Mouse (Mus musculus): ENCODE data around the gene Creld2. TPM values are rescaled to one million over a fixed set of nuclear protein-coding genes. Genes with fewer than 3 reads are reported as not detected.

The Creld2 gene
- polyA plus RNA-seq, 2 experiments: 25.4 to 38.6 TPM

DNA sequence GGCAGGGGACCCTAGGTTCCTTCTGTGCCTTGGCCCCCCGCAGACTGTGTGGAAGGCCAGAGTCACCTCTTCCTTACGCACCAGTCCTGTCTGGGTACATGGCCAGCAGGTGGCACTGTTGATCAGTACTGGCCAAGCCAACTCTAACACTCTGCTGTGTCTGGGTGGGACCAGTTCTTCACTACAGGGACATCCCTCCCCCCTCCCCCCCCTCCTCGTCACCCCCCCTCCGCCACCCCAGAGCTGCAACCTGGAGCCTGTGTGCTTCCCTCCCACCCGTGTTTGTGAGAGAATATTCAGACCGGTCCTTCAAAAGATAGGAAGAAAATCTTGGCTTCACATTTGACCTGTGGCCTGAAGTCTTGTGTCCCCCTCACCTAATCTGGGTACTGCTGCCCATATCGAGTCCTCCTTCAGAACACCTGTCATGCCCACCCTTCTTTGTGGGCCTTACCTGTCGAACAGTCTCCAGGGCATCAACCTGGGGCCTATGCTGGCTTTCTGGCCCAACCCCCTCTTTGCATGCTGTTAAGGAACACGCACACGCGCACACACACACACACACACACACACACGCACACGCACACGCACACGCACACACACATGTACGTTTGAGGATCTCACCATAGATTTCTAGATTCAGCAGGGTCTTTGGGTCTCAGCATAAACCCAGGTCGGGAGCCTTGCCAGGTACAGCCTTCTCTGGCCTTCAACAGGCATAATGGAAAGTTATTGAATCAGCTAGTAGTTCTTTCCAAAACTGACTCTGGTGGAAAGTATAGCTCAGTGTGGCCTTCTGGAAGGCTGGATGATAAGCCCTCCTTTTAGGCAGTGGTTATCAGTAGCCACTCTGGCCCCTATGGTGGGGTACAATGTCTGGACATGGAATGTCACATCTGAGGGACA is 9.6 kb downstream of the Creld2 start:
- no peak overlapping the region for H3K9ac ChIP-seq (replicated peaks)
- H3K27me3 ChIP-seq (ENCODE audit: control insufficient read depth, insufficient read depth, low read length): no peaks in the 10 kb centered on the region
- H3K27ac ChIP-seq: no peak overlapping the region
- H3K4me1 ChIP-seq (replicated peaks; ENCODE audit: control insufficient read depth in 2 of 2, insufficient read depth in 2 of 2, low read length in 1 of 2): peaks cover 0 to 7% of the 10 kb centered on the region in 2 experiments; a peak in 2 of 4 replicates
- 45% methylated on average over 17 of the region's 17 CpGs for WGBS (ENCODE audit: insufficient replicate concordance)
- DNase-seq (ENCODE audit: low read depth in 3 of 3, low spot score in 3 of 3) (peak; percentile 51 to 57 (median 53)), ATAC-seq (ENCODE audit: insufficient read depth) (peak; percentile 69; the same call in 1 of the 2 replicates)
- no peak overlapping the region for H3K4me2 ChIP-seq (ENCODE audit: low read depth)
- TF ChIP-seq CTCF (IDR thresholded peaks at IDR 0.05; ENCODE audit: low read depth): peak; percentile 91
- TF ChIP-seq EP300 (IDR thresholded peaks at IDR 0.05; ENCODE audit: low read depth): no peak
- peaks cover 9% of the 10 kb centered on the region for H3K36me3 ChIP-seq (replicated peaks; ENCODE audit: control insufficient read depth, insufficient read depth, low read depth)
- no peak overlapping the region for H3K4me3 ChIP-seq (ENCODE audit: insufficient read depth in 1 of 2, low read depth in 2 of 2, low read length in 2 of 2)
- no peaks in the 10 kb centered on the region for H3K9me3 ChIP-seq (ENCODE audit: control insufficient read depth, low read length)

DNA sequence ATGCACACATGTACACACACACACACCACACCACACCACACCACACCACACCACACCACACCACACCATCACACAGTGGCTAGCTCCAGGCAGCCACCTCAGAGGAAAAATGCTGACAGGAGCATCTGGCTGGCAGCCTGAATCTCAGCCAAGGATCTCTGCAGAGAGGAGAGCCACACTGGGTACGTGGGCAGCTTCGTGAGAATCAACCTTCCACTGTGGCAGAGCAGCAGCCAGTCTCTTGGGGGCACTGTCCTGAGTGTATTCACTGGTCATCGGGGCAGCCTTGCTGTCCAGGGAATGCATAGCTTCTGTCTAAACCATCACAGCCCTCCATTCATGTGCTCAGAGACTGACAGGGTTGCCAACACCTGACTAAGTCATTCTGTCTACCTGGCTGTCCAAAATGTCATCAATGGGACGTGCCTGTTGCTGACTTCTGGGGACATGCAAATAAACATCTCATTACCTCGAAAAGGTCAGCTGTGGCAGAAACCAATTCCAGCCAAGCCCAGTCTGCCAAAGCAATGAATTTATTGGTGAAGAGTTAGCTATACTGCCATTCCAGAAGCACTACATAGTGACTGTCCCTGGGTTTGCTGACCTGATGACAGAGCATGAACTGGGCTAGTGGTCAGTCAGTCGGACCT is 10.5 kb downstream of the Creld2 start:
- Histone ChIP-seq H3K4me1 (replicated peaks; ENCODE audit: control insufficient read depth in 2 of 2, insufficient read depth in 2 of 2, low read length in 1 of 2) (peaks cover 0 to 7% of the 10 kb centered on the region in 2 experiments; a peak in 2 of 4 replicates), H3K4me2 (ENCODE audit: low read depth) (no peak overlapping the region), H3K27me3 (ENCODE audit: control insufficient read depth, insufficient read depth, low read length) (no peaks in the 10 kb centered on the region), H3K36me3 (replicated peaks; ENCODE audit: control insufficient read depth, insufficient read depth, low read depth) (peaks cover under 1% of the 10 kb centered on the region), H3K4me3 (ENCODE audit: insufficient read depth in 1 of 2, low read depth in 2 of 2, low read length in 2 of 2) (no peak overlapping the region), H3K9ac (replicated peaks) (no peak overlapping the region), H3K27ac (no peak overlapping the region), H3K9me3 (ENCODE audit: control insufficient read depth, low read length) (no peaks in the 10 kb centered on the region)
- 60% methylated on average over 6 of the region's 6 CpGs for whole genome bisulfite sequencing (ENCODE audit: insufficient replicate concordance)
- DNase-seq (ENCODE audit: low read depth in 3 of 3, low spot score in 3 of 3): no peak
- no peak for ATAC-seq (ENCODE audit: insufficient read depth)
- TF ChIP-seq CTCF (IDR thresholded peaks at IDR 0.05; ENCODE audit: low read depth): no peak
- no peak for TF ChIP-seq EP300 (IDR thresholded peaks at IDR 0.05; ENCODE audit: low read depth)

GRCm38 (mm10) chr15:88830696-88831095 is 11.2 kb downstream of the Creld2 start:
- ATAC-seq (ENCODE audit: insufficient read depth): no peak
- WGBS (ENCODE audit: insufficient replicate concordance): 55% methylated on average over 5 of the region's 5 CpGs
- DNase-seq (ENCODE audit: low read depth in 3 of 3, low spot score in 3 of 3): no peak

GRCm38 (mm10) chr15:88831482-88831881 is 12.0 kb downstream of the Creld2 start:
- Histone ChIP-seq H3K4me3 (ENCODE audit: insufficient read depth in 1 of 2, low read depth in 2 of 2, low read length in 2 of 2) (no peak overlapping the region), H3K4me1 (replicated peaks; ENCODE audit: control insufficient read depth in 2 of 2, insufficient read depth in 2 of 2, low read length in 1 of 2) (peaks cover 0 to 8% of the 10 kb centered on the region in 2 experiments; a peak in 2 of 4 replicates), H3K27ac (no peak overlapping the region), H3K36me3 (replicated peaks; ENCODE audit: control insufficient read depth, insufficient read depth, low read depth) (no peaks in the 10 kb centered on the region), H3K9me3 (ENCODE audit: control insufficient read depth, low read length) (no peaks in the 10 kb centered on the region), H3K4me2 (ENCODE audit: low read depth) (no peak overlapping the region), H3K9ac (replicated peaks) (no peak overlapping the region), H3K27me3 (ENCODE audit: control insufficient read depth, insufficient read depth, low read length) (no peaks in the 10 kb centered on the region)
- WGBS (ENCODE audit: insufficient replicate concordance): 51% methylated on average over 5 of the region's 5 CpGs
- TF ChIP-seq CTCF (IDR thresholded peaks at IDR 0.05; ENCODE audit: low read depth) (no peak), EP300 (IDR thresholded peaks at IDR 0.05; ENCODE audit: low read depth) (no peak)
- DNase-seq (ENCODE audit: low read depth in 3 of 3, low spot score in 3 of 3) (no peak), ATAC-seq (ENCODE audit: insufficient read depth) (no peak)

More at GRCm38 (mm10) chr15:88830696-88831095, 11.2 kb downstream of the Creld2 start:
- Histone ChIP-seq H3K36me3 (replicated peaks; ENCODE audit: control insufficient read depth, insufficient read depth, low read depth) (no peaks in the 10 kb centered on the region; the same call in 1 of the 2 replicates), H3K4me1 (replicated peaks; ENCODE audit: control insufficient read depth in 2 of 2, insufficient read depth in 2 of 2, low read length in 1 of 2) (peaks cover 0 to 7% of the 10 kb centered on the region in 2 experiments; a peak in 2 of 4 replicates), H3K27ac (no peak overlapping the region), H3K9ac (replicated peaks) (no peak overlapping the region), H3K9me3 (ENCODE audit: control insufficient read depth, low read length) (no peaks in the 10 kb centered on the region), H3K4me2 (ENCODE audit: low read depth) (no peak overlapping the region), H3K4me3 (ENCODE audit: insufficient read depth in 1 of 2, low read depth in 2 of 2, low read length in 2 of 2) (no peak overlapping the region), H3K27me3 (ENCODE audit: control insufficient read depth, insufficient read depth, low read length) (no peaks in the 10 kb centered on the region)
- TF ChIP-seq EP300 (IDR thresholded peaks at IDR 0.05; ENCODE audit: low read depth) (no peak), CTCF (IDR thresholded peaks at IDR 0.05; ENCODE audit: low read depth) (no peak)

- ATAC-seq (ENCODE audit: insufficient read depth) (no peak), DNase-seq (ENCODE audit: low read depth in 3 of 3, low spot score in 3 of 3) (no peak)
- no peak for TF ChIP-seq CTCF (IDR thresholded peaks at IDR 0.05; ENCODE audit: low read depth)
- no peak for TF ChIP-seq EP300 (IDR thresholded peaks at IDR 0.05; ENCODE audit: low read depth)
- Histone ChIP-seq H3K9ac (replicated peaks) (no peak overlapping the region), H3K4me1 (replicated peaks; ENCODE audit: control insufficient read depth in 2 of 2, insufficient read depth in 2 of 2, low read length in 1 of 2) (peaks cover 0 to 11% of the 10 kb centered on the region in 2 experiments; a peak in 2 of 4 replicates), H3K4me3 (ENCODE audit: insufficient read depth in 1 of 2, low read depth in 2 of 2, low read length in 2 of 2) (no peak overlapping the region), H3K36me3 (replicated peaks; ENCODE audit: control insufficient read depth, insufficient read depth, low read depth) (no peaks in the 10 kb centered on the region), H3K27ac (no peak overlapping the region), H3K4me2 (ENCODE audit: low read depth) (no peak overlapping the region), H3K27me3 (ENCODE audit: control insufficient read depth, insufficient read depth, low read length) (no peaks in the 10 kb centered on the region), H3K9me3 (ENCODE audit: control insufficient read depth, low read length) (no peaks in the 10 kb centered on the region)
- WGBS (ENCODE audit: insufficient replicate concordance): 60% methylated on average over 9 of the region's 9 CpGs
Measured at GRCm38 (mm10) chr15:88832536-88832935, 13.1 kb downstream of the Creld2 start.

All from liver, embryonic 14.5 days (tissue).